Mouse (Mus musculus) intestine, embryonic 16.5 days (tissue): ENCODE measurements around the gene Ppp1cb. TPM values are rescaled to one million over a fixed set of nuclear protein-coding genes. Genes with fewer than 3 reads are reported as not detected.
A peak's percentile ranks its signal among the peaks of the same experiment; 100 is the strongest.
"Not testable (repeated sequence)": the region's sequence is repeated elsewhere in the genome, so short reads cannot be mapped to it uniquely, and the experiment has no call there.

ENCODE experiments used
- ATAC-seq: fragments of 200-750 bp; cut with Nextera tagmentation; 2 replicates; pipeline ENCODE4 v1.8.0; 2017; ENCODE audit warnings: moderate TSS enrichment, moderate library complexity
- H3K27ac ChIP-seq: fragments of 300-500 bp; sonication (generic); 2 replicates; pipeline ENCODE4 v1.5.1; 2014; ENCODE audit warnings: mild to moderate bottlenecking, low read length
- H3K27me3 ChIP-seq: fragments of 300-500 bp; sonication (generic); replicated peaks from 2 replicates; pipeline ENCODE4 v1.6.1; 2014; ENCODE audit warnings: low read length, control low read depth, mixed read lengths; ENCODE audit not compliant: control insufficient read depth, insufficient read depth
- H3K36me3 ChIP-seq: fragments of 300-500 bp; sonication (generic); 2 replicates; pipeline ENCODE4 v1.6.1; 2014; ENCODE audit warnings: low read length, control low read depth; ENCODE audit not compliant: control insufficient read depth, insufficient read depth
- H3K4me1 ChIP-seq: fragments of 300-500 bp; sonication (generic); 2 replicates; pipeline ENCODE4 v1.6.1; 2014; ENCODE audit warnings: low read length, control low read depth, mixed read lengths; ENCODE audit not compliant: control insufficient read depth, insufficient read depth
- H3K4me2 ChIP-seq: fragments of 300-500 bp; sonication (generic); 2 replicates; pipeline ENCODE4 v1.6.1; 2014; ENCODE audit warnings: low read depth, low read length, control low read depth
- H3K4me3 ChIP-seq: fragments of 300-500 bp; sonication (generic); 2 replicates; pipeline ENCODE4 v1.5.1; 2014; ENCODE audit warnings: mild to moderate bottlenecking, low read length
- H3K9ac ChIP-seq: fragments of 300-500 bp; sonication (generic); 2 replicates; pipeline ENCODE4 v1.6.1; 2014; ENCODE audit warnings: low read depth, low read length
- H3K9me3 ChIP-seq: fragments of 300-500 bp; sonication (generic); 2 replicates; pipeline ENCODE4 v1.6.1; 2016; ENCODE audit warnings: low read length, control low read depth; ENCODE audit not compliant: control insufficient read depth
- WGBS: fragments of 180-500 bp; shearing (Covaris S2); extraction: QIAGEN DNeasy Blood & Tissue Kit; methylation state at CpG from one replicate; pipeline ENCODE4 v1.1.7; 2014; 5-methylcytosine and 5-hydroxymethylcytosine counted together
- polyA plus RNA-seq: library from polyadenylated mRNA; unstranded; fragments of >200 nt; fragmentation: Nextera tagmentation; extraction: Ambion mirVana; gene quantifications from 2 replicates; pipeline ENCODE4 v1.2.1, GENCODE M21; 2015

Ppp1cb gene
- polyA plus RNA-seq, 1 experiment from 2014 or later: 168 TPM

GRCm38 (mm10) chr5:32422081-32422589 lies 36.5 kb upstream of the Ppp1cb start:
- H3K9me3 ChIP-seq: no peaks in the 10 kb centered on the region
- ATAC-seq: peak; percentile 68
- no peaks in the 10 kb centered on the region for H3K36me3 ChIP-seq
- 28% methylated on average over 15 of the region's 15 CpGs for WGBS
- peaks cover 13% of the 10 kb centered on the region; the same call in 1 of the 2 replicates for H3K4me1 ChIP-seq
- no peak overlapping the region for H3K9ac ChIP-seq
- no peak overlapping the region for H3K4me3 ChIP-seq
- H3K4me2 ChIP-seq: peak overlapping the region; percentile 34
- no peak overlapping the region for H3K27ac ChIP-seq
- no peaks in the 10 kb centered on the region for H3K27me3 ChIP-seq

- peak; percentile 45 for ATAC-seq
- WGBS: 55% methylated on average over 11 of the region's 11 CpGs
- no peaks in the 10 kb centered on the region for H3K36me3 ChIP-seq
- no peak overlapping the region for H3K9ac ChIP-seq
- no peak overlapping the region; the same call in 1 of the 2 replicates for H3K4me2 ChIP-seq
- peaks cover 9% of the 10 kb centered on the region; the same call in 1 of the 2 replicates for H3K4me1 ChIP-seq
- H3K4me3 ChIP-seq: no peak overlapping the region
- no peaks in the 10 kb centered on the region for H3K9me3 ChIP-seq
- H3K27ac ChIP-seq: no peak overlapping the region
- no peaks in the 10 kb centered on the region for H3K27me3 ChIP-seq
Observed at GRCm38 (mm10) chr5:32423339-32424046, 35.1 kb upstream of the Ppp1cb start.

- ATAC-seq: no peak; the same call in 1 of the 2 replicates
- Histone ChIP-seq H3K9ac (no peak overlapping the region), H3K27ac (no peak overlapping the region), H3K9me3 (no peaks in the 10 kb centered on the region), H3K4me2 (no peak overlapping the region), H3K36me3 (no peaks in the 10 kb centered on the region), H3K4me3 (no peak overlapping the region), H3K27me3 (no peaks in the 10 kb centered on the region), H3K4me1 (peaks cover 9% of the 10 kb centered on the region; the same call in 1 of the 2 replicates)
- WGBS: 91% methylated on average over 8 of the region's 8 CpGs
Observed at GRCm38 (mm10) chr5:32424464-32424863, 34.2 kb upstream of the Ppp1cb start.

GRCm38 (mm10) chr5:32425485-32426171 lies 33.0 kb upstream of the Ppp1cb start:
- Histone ChIP-seq H3K27me3 (no peaks in the 10 kb centered on the region), H3K4me1 (peaks cover 9% of the 10 kb centered on the region; the same call in 1 of the 2 replicates), H3K9me3 (no peaks in the 10 kb centered on the region), H3K9ac (no peak overlapping the region), H3K36me3 (no peaks in the 10 kb centered on the region), H3K4me2 (no peak overlapping the region), H3K27ac (no peak overlapping the region), H3K4me3 (no peak overlapping the region)
- ATAC-seq: no peak
- 62% methylated on average over 14 of the region's 14 CpGs for WGBS

- 97% methylated on average over 1 of the region's 1 CpGs for WGBS
- no peaks in the 10 kb centered on the region for H3K9me3 ChIP-seq
- ATAC-seq: no peak
Observed at GRCm38 (mm10) chr5:32430399-32430798, 28.2 kb upstream of the Ppp1cb start.

GRCm38 (mm10) chr5:32434346-32434745 lies 24.3 kb upstream of the Ppp1cb start:
- ATAC-seq, H3K27ac ChIP-seq, H3K9me3 ChIP-seq, H3K9ac ChIP-seq, H3K36me3 ChIP-seq, H3K4me3 ChIP-seq, H3K27me3 ChIP-seq, H3K4me2 ChIP-seq: not testable (repeated sequence)
- 90% methylated on average over 3 of the region's 3 CpGs for WGBS
- peaks cover 10% of the 10 kb centered on the region for H3K4me1 ChIP-seq

More at GRCm38 (mm10) chr5:32430399-32430798, 28.2 kb upstream of the Ppp1cb start:
- H3K36me3 ChIP-seq: no peaks in the 10 kb centered on the region
- no peak overlapping the region for H3K4me2 ChIP-seq
- no peaks in the 10 kb centered on the region for H3K4me1 ChIP-seq
- no peak overlapping the region for H3K27ac ChIP-seq
- H3K9ac ChIP-seq: no peak overlapping the region
- H3K4me3 ChIP-seq: no peak overlapping the region
- no peaks in the 10 kb centered on the region for H3K27me3 ChIP-seq

GRCm38 (mm10) chr5:32435612-32436011 lies 23.0 kb upstream of the Ppp1cb start:
- no peaks in the 10 kb centered on the region for H3K9me3 ChIP-seq
- ATAC-seq: no peak
- H3K27ac ChIP-seq: no peak overlapping the region
- no peaks in the 10 kb centered on the region for H3K36me3 ChIP-seq
- H3K9ac ChIP-seq: no peak overlapping the region
- H3K4me2 ChIP-seq: no peak overlapping the region
- 78% methylated on average over 3 of the region's 3 CpGs for WGBS
- H3K27me3 ChIP-seq: no peaks in the 10 kb centered on the region
- H3K4me3 ChIP-seq: no peak overlapping the region
- peaks cover 10% of the 10 kb centered on the region for H3K4me1 ChIP-seq

GRCm38 (mm10) chr5:32437901-32438563 lies 20.6 kb upstream of the Ppp1cb start:
- no peaks in the 10 kb centered on the region for H3K36me3 ChIP-seq
- ATAC-seq: peak; percentile 68
- H3K4me3 ChIP-seq: no peak overlapping the region
- peaks cover 17% of the 10 kb centered on the region for H3K4me1 ChIP-seq
- 31% methylated on average over 5 of the region's 5 CpGs for WGBS
- H3K27me3 ChIP-seq: no peaks in the 10 kb centered on the region
- H3K9ac ChIP-seq: no peak overlapping the region
- H3K9me3 ChIP-seq: no peaks in the 10 kb centered on the region
- H3K27ac ChIP-seq: peak overlapping the region; percentile 52
- H3K4me2 ChIP-seq: no peak overlapping the region

GRCm38 (mm10) chr5:32438564-32438922 lies 20.1 kb upstream of the Ppp1cb start:
- WGBS: 55% methylated on average over 2 of the region's 2 CpGs
- no peak overlapping the region for H3K4me2 ChIP-seq
- no peak for ATAC-seq
- H3K27ac ChIP-seq: peak overlapping the region; percentile 9
- H3K4me3 ChIP-seq: no peak overlapping the region
- peaks cover 17% of the 10 kb centered on the region for H3K4me1 ChIP-seq
- no peaks in the 10 kb centered on the region for H3K9me3 ChIP-seq
- no peaks in the 10 kb centered on the region for H3K36me3 ChIP-seq
- H3K27me3 ChIP-seq: no peaks in the 10 kb centered on the region
- no peak overlapping the region for H3K9ac ChIP-seq
